Mouse (Mus musculus): ENCODE results near the gene Tnp2. TPM values are rescaled to one million over a fixed set of nuclear protein-coding genes. Genes with fewer than 3 reads are reported as not detected.

The Tnp2 gene
- polyA plus RNA-seq, 1 experiment from 2014 or later: not detected

DNA sequence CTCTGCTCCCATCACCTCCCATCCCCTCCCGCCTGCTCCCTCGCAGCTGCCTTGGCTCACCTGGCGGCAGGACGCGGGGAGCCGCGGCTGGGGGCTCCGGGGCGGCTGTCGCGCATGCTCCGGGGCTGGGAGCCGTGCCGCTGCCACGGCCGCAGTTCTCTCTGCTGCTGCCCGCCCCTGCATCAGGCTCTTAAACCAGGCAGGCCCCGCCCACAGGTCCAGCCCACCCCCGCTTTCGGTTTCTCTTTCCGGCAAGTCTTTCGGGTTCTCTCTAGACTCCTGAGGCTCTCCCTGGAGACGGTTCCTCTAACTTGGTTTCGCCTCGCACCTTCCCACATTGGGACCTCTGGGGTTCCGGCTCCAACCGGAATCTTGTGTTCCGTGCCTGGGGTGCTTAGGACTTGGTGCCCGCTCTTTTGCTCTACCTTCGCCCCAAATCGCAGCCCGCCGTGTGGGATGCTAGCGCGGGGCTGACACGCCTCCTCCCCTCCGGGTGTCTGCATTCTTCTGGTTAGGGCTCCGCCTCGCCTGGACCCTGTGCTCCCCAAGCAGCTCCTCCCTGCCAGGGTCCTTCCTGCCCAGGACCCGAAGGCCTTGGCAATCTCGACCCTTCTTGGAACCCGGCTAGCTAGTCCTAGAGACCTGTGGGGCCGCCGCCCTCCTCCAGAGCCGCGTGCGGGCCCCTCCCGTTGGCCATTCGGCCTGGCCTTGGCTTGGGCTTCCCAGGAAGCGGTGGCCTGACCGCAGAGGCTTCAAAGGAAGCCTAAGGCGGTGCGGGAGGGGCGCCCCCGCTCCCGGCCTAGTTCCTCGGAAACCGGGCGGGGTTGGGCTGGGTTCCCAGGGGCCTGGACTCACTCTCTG lies 2.9 kb downstream of the Tnp2 start, which contains the start of gene Socs1:
Gene Socs1, minus strand, starts transcription at position 166 of the 861 bp plus-strand sequence.
- Histone ChIP-seq H3K36me3 (ENCODE audit: control insufficient read depth, insufficient read depth, low read length) (no peaks in the 10 kb centered on the region), H3K4me2 (peak within 1 kb of the TSS; percentile 99), H3K27me3 (ENCODE audit: control insufficient read depth, insufficient read depth, low read length) (peaks cover 15% of the 10 kb centered on the region), H3K9ac (ENCODE audit: low read length) (peak within 1 kb of the TSS; percentile 76), H3K4me1 (ENCODE audit: control insufficient read depth, insufficient read depth, low read length) (peaks cover 10% of the 10 kb centered on the region), H3K27ac (ENCODE audit: low read depth, low read length) (peak within 1 kb of the TSS; percentile 67), H3K4me3 (ENCODE audit: low read depth, low read length) (peak within 1 kb of the TSS; percentile 71), H3K9me3 (ENCODE audit: control insufficient read depth, low read length) (no peaks in the 10 kb centered on the region)
- ATAC-seq (ENCODE audit: low FRiP score): peak; percentile 86
- peak; percentile 99 for DNase-seq (ENCODE audit: low spot score, missing footprints)
- under 1% methylated on average over 56 of the region's 59 CpGs for WGBS

DNA sequence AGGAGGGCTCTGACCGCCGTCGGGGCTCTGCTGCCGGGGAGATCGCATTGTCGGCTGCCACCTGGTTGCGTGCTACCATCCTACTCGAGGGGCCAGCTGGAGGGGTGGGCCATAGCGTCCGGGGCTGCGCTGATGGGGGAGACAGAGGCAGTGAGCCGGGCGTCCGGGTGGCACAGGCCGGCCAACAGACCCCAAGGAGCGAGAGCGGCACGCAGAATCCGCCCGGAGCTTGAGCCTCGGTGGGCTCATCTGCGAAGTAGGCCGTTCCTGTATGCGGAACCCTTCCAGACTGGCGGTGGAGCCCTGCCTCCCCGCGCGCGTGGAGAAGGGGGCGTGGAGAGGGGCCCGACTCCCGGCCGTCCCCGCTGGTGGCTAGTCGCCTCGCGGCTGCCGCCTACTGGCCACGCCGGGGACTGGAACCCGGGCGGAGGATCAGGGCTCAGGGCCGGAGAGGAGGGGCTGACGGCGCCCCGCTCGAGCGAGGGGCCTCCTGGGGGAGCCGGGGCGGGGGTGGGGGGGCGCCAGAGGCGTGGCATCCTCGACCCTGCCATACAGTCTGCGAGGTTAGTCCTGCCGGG lies 3.6 kb downstream of the Tnp2 start:
- H3K4me3 ChIP-seq (ENCODE audit: low read depth, low read length): peak overlapping the region; percentile 71
- peaks cover 15% of the 10 kb centered on the region for H3K27me3 ChIP-seq (ENCODE audit: control insufficient read depth, insufficient read depth, low read length)
- under 1% methylated on average over 47 of the region's 55 CpGs for WGBS
- H3K9ac ChIP-seq (ENCODE audit: low read length): peak overlapping the region; percentile 76
- ATAC-seq (ENCODE audit: low FRiP score) (peak; percentile 79), DNase-seq (ENCODE audit: low spot score, missing footprints) (peak; percentile 100)
- no peaks in the 10 kb centered on the region for H3K9me3 ChIP-seq (ENCODE audit: control insufficient read depth, low read length)
- peak overlapping the region; percentile 99 for H3K4me2 ChIP-seq
- H3K36me3 ChIP-seq (ENCODE audit: control insufficient read depth, insufficient read depth, low read length): no peaks in the 10 kb centered on the region
- peak overlapping the region; percentile 67 for H3K27ac ChIP-seq (ENCODE audit: low read depth, low read length)
- H3K4me1 ChIP-seq (ENCODE audit: control insufficient read depth, insufficient read depth, low read length): peaks cover 10% of the 10 kb centered on the region

DNA sequence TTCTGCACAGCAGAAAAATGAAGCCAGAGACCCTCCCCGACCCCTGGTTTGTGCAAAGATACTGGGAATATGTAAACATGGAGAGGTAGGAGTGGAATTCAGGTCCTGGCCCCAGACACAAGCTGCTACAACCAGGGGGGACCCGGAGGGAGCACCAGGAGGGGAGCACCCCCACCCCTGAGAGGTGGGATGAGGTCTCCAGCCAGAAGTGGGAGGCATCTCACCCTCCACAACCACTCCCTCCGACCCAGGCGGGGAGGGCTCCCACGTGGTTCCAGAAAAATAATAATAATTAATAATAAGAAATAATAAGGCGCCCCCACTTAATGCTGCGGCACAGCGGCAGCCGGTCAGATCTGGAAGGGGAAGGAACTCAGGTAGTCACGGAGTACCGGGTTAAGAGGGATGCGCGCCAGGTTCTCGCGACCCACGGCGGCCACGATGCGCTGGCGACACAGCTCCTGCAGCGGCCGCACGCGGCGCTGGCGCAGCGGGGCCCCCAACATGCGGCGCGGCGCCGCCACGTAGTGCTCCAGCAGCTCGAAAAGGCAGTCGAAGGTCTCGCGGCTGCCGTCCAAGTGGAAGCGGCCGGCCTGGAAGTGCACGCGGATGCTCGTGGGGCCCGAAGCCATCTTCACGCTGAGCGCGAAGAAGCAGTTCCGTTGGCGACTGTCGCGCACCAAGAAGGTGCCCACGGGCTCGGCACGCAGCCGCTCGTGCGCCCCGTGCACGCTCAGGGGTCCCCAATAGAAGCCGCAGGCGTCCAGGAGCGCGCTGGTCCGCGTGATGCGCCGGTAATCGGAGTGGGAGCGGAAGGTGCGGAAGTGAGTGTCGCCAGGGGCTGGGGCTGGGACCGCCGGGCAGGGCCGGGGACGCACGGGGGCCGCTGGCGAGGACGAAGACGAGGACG lies 4.3 kb downstream of the Tnp2 start:
- H3K9me3 ChIP-seq (ENCODE audit: control insufficient read depth, low read length): no peaks in the 10 kb centered on the region
- no peaks in the 10 kb centered on the region for H3K36me3 ChIP-seq (ENCODE audit: control insufficient read depth, insufficient read depth, low read length)
- H3K27ac ChIP-seq (ENCODE audit: low read depth, low read length): no peak overlapping the region
- DNase-seq (ENCODE audit: low spot score, missing footprints): peak; percentile 94
- peak overlapping the region; percentile 99 for H3K4me2 ChIP-seq
- H3K9ac ChIP-seq (ENCODE audit: low read length): peak overlapping the region; percentile 76
- H3K27me3 ChIP-seq (ENCODE audit: control insufficient read depth, insufficient read depth, low read length): peaks cover 15% of the 10 kb centered on the region
- H3K4me3 ChIP-seq (ENCODE audit: low read depth, low read length): peak overlapping the region; percentile 71
- peaks cover 10% of the 10 kb centered on the region for H3K4me1 ChIP-seq (ENCODE audit: control insufficient read depth, insufficient read depth, low read length)
- no peak for ATAC-seq (ENCODE audit: low FRiP score)
- 3% methylated on average over 81 of the region's 81 CpGs for WGBS

DNA sequence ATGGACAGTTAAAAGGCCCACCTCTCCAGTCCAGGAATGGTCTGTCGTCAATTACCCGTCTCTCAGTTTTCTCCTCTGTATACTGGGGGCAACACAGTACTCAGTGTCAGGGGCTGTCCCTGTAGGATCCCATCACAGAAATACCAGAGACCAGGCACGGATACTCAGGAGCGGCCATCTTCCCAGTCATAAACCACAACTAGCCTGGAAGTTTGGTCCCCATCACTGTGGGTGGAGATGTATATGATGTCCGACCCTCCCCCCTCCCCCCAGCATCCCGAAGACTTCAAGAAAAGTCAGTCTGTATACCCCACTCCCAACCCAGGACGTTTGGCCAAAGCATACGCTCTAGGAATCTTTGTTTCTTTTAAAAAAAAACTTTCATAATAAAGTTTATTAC lies 5.0 kb downstream of the Tnp2 start:
- no peak overlapping the region for H3K4me3 ChIP-seq (ENCODE audit: low read depth, low read length)
- no peak overlapping the region for H3K27ac ChIP-seq (ENCODE audit: low read depth, low read length)
- H3K4me2 ChIP-seq: no peak overlapping the region
- ATAC-seq (ENCODE audit: low FRiP score) (no peak), DNase-seq (ENCODE audit: low spot score, missing footprints) (no peak)
- peaks cover 10% of the 10 kb centered on the region for H3K4me1 ChIP-seq (ENCODE audit: control insufficient read depth, insufficient read depth, low read length)
- H3K9ac ChIP-seq (ENCODE audit: low read length): no peak overlapping the region
- no peaks in the 10 kb centered on the region for H3K36me3 ChIP-seq (ENCODE audit: control insufficient read depth, insufficient read depth, low read length)
- H3K27me3 ChIP-seq (ENCODE audit: control insufficient read depth, insufficient read depth, low read length): peaks cover 15% of the 10 kb centered on the region
- WGBS: 72% methylated on average over 8 of the region's 8 CpGs
- H3K9me3 ChIP-seq (ENCODE audit: control insufficient read depth, low read length): no peaks in the 10 kb centered on the region

DNA sequence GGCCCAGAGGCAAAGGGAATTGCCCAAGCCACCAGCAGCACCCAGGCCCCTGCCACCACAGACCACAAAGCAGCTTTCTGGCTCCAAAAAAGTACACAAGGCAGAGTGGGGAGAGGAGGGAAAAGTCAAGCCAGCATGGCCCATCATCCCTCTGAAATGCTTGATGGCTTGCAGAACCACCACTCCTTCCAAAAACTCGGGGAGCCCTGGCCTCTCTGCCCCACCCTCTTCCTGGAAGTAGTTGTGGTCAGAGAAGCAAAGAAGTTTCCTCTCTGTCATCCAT lies 5.4 kb downstream of the Tnp2 start:
- Histone ChIP-seq H3K4me2 (no peak overlapping the region), H3K27ac (ENCODE audit: low read depth, low read length) (no peak overlapping the region), H3K36me3 (ENCODE audit: control insufficient read depth, insufficient read depth, low read length) (no peaks in the 10 kb centered on the region), H3K9me3 (ENCODE audit: control insufficient read depth, low read length) (no peaks in the 10 kb centered on the region), H3K4me3 (ENCODE audit: low read depth, low read length) (no peak overlapping the region), H3K9ac (ENCODE audit: low read length) (no peak overlapping the region), H3K4me1 (ENCODE audit: control insufficient read depth, insufficient read depth, low read length) (peaks cover 10% of the 10 kb centered on the region), H3K27me3 (ENCODE audit: control insufficient read depth, insufficient read depth, low read length) (peaks cover 15% of the 10 kb centered on the region)
- DNase-seq (ENCODE audit: low spot score, missing footprints): no peak
- 62% methylated on average over 1 of the region's 1 CpGs for WGBS
- no peak for ATAC-seq (ENCODE audit: low FRiP score)

DNA sequence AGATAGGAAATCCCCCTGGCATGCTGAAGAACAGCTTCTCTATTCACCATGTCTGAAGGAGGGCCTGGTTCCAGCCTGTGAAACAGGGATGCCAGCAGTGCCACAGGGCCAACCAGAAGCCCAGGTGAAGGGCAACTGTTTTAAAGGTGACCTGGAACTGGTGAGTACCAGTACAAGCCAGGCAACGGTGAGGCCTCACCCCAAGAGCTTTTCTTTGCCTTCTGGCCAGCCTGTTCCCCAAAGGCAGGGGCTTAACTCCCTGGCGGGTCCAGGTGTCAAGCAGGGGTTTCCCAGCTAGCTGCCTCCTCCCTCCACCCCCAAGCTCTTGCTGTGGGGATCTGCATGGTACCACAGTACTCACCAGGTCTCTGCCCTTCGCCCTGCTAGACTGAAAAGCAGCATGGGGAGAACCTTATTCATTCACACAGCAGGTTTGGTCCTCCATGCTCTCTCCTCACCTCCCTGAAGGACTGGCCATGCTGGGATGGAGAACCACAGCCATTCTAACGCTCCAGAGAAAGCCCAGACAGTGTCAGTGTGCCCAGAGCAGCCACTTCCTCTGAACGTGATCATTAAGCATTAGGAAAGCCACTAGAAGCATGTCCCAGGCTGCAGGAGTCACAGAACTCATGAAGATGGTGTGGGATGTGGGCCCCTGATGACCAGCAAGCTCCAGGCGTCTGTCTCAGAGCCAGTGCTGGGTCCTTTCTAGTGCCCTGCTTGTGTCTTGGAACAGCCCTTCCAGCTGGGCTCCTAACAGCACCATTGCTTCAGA lies 5.9 kb downstream of the Tnp2 start:
- WGBS: 35% methylated on average over 6 of the region's 6 CpGs
- ATAC-seq (ENCODE audit: low FRiP score) (no peak), DNase-seq (ENCODE audit: low spot score, missing footprints) (no peak)
- no peaks in the 10 kb centered on the region for H3K9me3 ChIP-seq (ENCODE audit: control insufficient read depth, low read length)
- H3K36me3 ChIP-seq (ENCODE audit: control insufficient read depth, insufficient read depth, low read length): no peaks in the 10 kb centered on the region
- H3K27me3 ChIP-seq (ENCODE audit: control insufficient read depth, insufficient read depth, low read length): peaks cover 15% of the 10 kb centered on the region
- H3K4me3 ChIP-seq (ENCODE audit: low read depth, low read length): no peak overlapping the region
- H3K27ac ChIP-seq (ENCODE audit: low read depth, low read length): no peak overlapping the region
- no peak overlapping the region for H3K4me2 ChIP-seq
- no peak overlapping the region for H3K9ac ChIP-seq (ENCODE audit: low read length)
- H3K4me1 ChIP-seq (ENCODE audit: control insufficient read depth, insufficient read depth, low read length): peaks cover 10% of the 10 kb centered on the region

DNA sequence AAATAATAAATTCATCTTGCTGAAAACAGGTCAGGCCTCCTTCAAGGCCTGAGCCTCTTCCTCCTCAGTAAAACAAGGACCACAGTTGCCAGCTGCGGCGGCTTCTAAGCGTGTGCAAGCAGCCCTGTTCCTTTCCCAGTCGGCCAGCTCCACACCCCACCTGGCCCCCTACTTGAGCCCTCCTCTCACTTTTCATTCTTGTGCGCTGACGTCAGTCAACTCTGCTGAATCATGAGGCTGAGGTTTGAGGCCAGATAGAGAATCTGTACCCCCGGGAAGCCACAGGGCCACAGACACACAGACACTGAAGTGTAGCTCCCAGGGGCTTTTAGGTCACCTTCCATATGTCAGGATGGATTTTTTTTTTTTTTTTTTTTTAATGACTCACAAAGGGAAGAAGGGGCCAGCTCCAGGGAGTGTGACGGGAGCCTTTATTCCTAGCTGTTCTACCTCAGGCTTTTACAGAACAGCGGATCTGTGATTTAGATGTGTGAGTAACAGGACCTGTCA lies 6.5 kb downstream of the Tnp2 start:
- peaks cover 10% of the 10 kb centered on the region for H3K4me1 ChIP-seq (ENCODE audit: control insufficient read depth, insufficient read depth, low read length)
- H3K27ac ChIP-seq (ENCODE audit: low read depth, low read length): no peak overlapping the region
- H3K4me3 ChIP-seq (ENCODE audit: low read depth, low read length): no peak overlapping the region
- WGBS: 44% methylated on average over 9 of the region's 9 CpGs
- no peak overlapping the region for H3K4me2 ChIP-seq
- DNase-seq (ENCODE audit: low spot score, missing footprints) (no peak), ATAC-seq (ENCODE audit: low FRiP score) (no peak)
- H3K27me3 ChIP-seq (ENCODE audit: control insufficient read depth, insufficient read depth, low read length): peaks cover 15% of the 10 kb centered on the region
- no peak overlapping the region for H3K9ac ChIP-seq (ENCODE audit: low read length)
- no peaks in the 10 kb centered on the region for H3K36me3 ChIP-seq (ENCODE audit: control insufficient read depth, insufficient read depth, low read length)
- H3K9me3 ChIP-seq (ENCODE audit: control insufficient read depth, low read length): no peaks in the 10 kb centered on the region

DNA sequence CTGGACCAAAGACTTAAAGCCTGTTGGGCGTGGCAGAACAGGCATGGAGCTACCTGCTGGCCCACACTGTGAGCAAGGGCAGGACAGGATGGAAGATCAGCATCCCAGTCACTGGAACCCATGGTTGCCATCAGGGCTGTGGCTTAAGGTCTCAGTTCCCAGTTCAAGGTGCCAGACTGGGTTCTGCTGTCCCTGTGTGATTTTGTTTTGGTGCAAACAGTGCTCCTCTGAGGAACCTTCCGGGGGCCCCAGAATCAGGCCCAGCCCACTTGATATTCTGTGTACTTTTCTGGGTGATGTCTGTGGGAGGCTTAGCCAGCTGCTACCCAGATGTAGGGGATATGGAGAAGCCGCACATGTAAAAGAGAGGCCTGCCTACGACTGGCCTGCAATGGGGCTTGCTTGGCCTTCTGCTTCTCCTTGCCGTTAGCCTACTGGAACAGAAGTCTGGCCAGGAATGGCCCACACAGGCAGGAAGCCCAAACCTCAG lies 7.8 kb downstream of the Tnp2 start:
- ATAC-seq (ENCODE audit: low FRiP score): no peak
- DNase-seq (ENCODE audit: low spot score, missing footprints): no peak
- Histone ChIP-seq H3K9me3 (ENCODE audit: control insufficient read depth, low read length) (no peaks in the 10 kb centered on the region), H3K27ac (ENCODE audit: low read depth, low read length) (no peak overlapping the region), H3K4me3 (ENCODE audit: low read depth, low read length) (no peak overlapping the region), H3K9ac (ENCODE audit: low read length) (no peak overlapping the region), H3K27me3 (ENCODE audit: control insufficient read depth, insufficient read depth, low read length) (peaks cover 15% of the 10 kb centered on the region), H3K4me1 (ENCODE audit: control insufficient read depth, insufficient read depth, low read length) (peaks cover 10% of the 10 kb centered on the region), H3K36me3 (ENCODE audit: control insufficient read depth, insufficient read depth, low read length) (no peaks in the 10 kb centered on the region), H3K4me2 (no peak overlapping the region)
- 80% methylated on average over 5 of the region's 5 CpGs for WGBS
